Mouse (Mus musculus) ES-E14 (cell line): Measurements from ENCODE around the gene Slco2a1.

Experiments used
- CHD2 ChIP-seq: IDR thresholded peaks from 2 replicates; pipeline ENCODE4 v1.6.1; 2014; ENCODE audit warnings: mild to moderate bottlenecking, low read depth, low read length, inconsistent platforms
- MAFK ChIP-seq: IDR thresholded peaks from 2 replicates; pipeline ENCODE4 v1.6.1; 2014; ENCODE audit warnings: mild to moderate bottlenecking, low read depth, low read length, inconsistent platforms; ENCODE audit not compliant: insufficient read depth
- ZNF384 ChIP-seq: IDR thresholded peaks from 2 replicates; pipeline ENCODE4 v1.6.1; 2012; ENCODE audit warnings: low read depth, low read length, inconsistent platforms

DNA sequence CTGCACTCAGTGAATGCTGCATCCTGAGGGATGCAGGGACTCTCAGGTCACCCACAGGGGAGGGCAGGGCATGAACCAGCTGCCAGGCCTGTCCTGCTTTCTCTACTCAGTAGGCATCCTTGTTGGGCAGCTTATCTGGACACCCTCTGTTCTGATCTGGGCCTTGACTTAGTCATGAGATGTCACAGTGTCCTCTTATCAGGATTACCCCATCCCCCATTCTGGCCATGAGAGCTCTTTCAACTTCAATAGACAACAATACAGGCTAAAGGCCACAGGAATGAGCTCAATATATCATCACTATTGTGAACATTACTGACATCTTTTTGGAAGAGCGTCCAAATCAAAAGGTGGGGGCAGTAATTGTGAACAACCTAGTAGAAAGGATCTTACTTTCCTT lies 3.4 kb upstream of the Slco2a1 start:
- TF ChIP-seq ZNF384 (no peak), MAFK (no peak), CHD2 (no peak)
